Mouse (Mus musculus) heart, postnatal 0 days (tissue): ENCODE results near the gene Kera. TPM values are rescaled to one million over a fixed set of nuclear protein-coding genes. Genes with fewer than 3 reads are reported as not detected.
A peak's percentile ranks its signal among the peaks of the same experiment; 100 is the strongest.

Experiments
- ATAC-seq: fragments of 200-750 bp; cut with Nextera tagmentation; 2 replicates; pipeline ENCODE4 v1.8.0; 2017; ENCODE audit warnings: low read depth, moderate number of reproducible peaks, moderate library complexity; ENCODE audit not compliant: insufficient read depth
- DNase-seq: peaks from one replicate; pipeline ENCODE4 v3.0.0-alpha.2; 2016; ENCODE audit warnings: low spot score
- H3K27ac ChIP-seq: fragments of 300-500 bp; sonication (generic); 2 replicates; pipeline ENCODE4 v1.5.1; 2014; ENCODE audit warnings: low read depth, mild to moderate bottlenecking
- H3K27me3 ChIP-seq: fragments of 300-500 bp; sonication (generic); 2 replicates; pipeline ENCODE4 v1.6.1; 2014; ENCODE audit warnings: low read length, mixed read lengths; ENCODE audit not compliant: control insufficient read depth, insufficient read depth
- H3K36me3 ChIP-seq: fragments of 300-500 bp; sonication (generic); replicated peaks from 2 replicates; pipeline ENCODE4 v1.6.1; 2014; ENCODE audit warnings: low read length, mixed read lengths; ENCODE audit not compliant: control insufficient read depth, insufficient read depth
- H3K4me1 ChIP-seq: fragments of 300-500 bp; sonication (generic); 2 replicates; pipeline ENCODE4 v1.6.1; 2014; ENCODE audit warnings: antibody characterized with exemption; ENCODE audit not compliant: control insufficient read depth, insufficient read depth
- H3K4me2 ChIP-seq: fragments of 300-500 bp; sonication (generic); 2 replicates; pipeline ENCODE4 v1.6.1; 2014; ENCODE audit warnings: low read depth, mild to moderate bottlenecking, low read length, moderate library complexity
- H3K4me3 ChIP-seq: fragments of 300-500 bp; sonication (generic); 2 replicates; pipeline ENCODE4 v1.5.1; 2014; ENCODE audit warnings: low read depth, low read length
- H3K9ac ChIP-seq: fragments of 300-500 bp; sonication (generic); replicated peaks from 2 replicates; pipeline ENCODE4 v1.6.1; 2014; ENCODE audit warnings: low read depth, low read length, mixed read lengths
- H3K9me3 ChIP-seq: fragments of 300-500 bp; sonication (generic); replicated peaks from 2 replicates; pipeline ENCODE4 v1.6.1; 2016; ENCODE audit warnings: low read length; ENCODE audit not compliant: control insufficient read depth
- CTCF ChIP-seq: IDR thresholded peaks from 2 replicates; pipeline ENCODE4 v1.5.1; 2016; ENCODE audit warnings: antibody characterized with exemption, control low read depth, low read depth
- EP300 ChIP-seq: IDR thresholded peaks from 2 replicates; pipeline ENCODE4 v1.6.1; 2016; ENCODE audit warnings: antibody characterized with exemption, low read depth
- whole genome bisulfite sequencing: fragments of 180-500 bp; shearing (Covaris S2); extraction: QIAGEN DNeasy Blood & Tissue Kit; methylation state at CpG from one replicate; pipeline ENCODE4 v1.1.7; 2014; 5-methylcytosine and 5-hydroxymethylcytosine counted together
- polyA plus RNA-seq: library from polyadenylated mRNA; unstranded; fragments of >200 nt; fragmentation: Nextera tagmentation; extraction: Ambion mirVana; gene quantifications from 2 replicates; pipeline ENCODE4 v1.2.1, GENCODE M21; 2015
- total RNA-seq: library from RNA; depleted of rRNA; stranded (reverse); fragments of >200 nt; gene quantifications from 2 replicates; pipeline ENCODE4 v1.2.3, GENCODE M21; 2014; ENCODE audit warnings: low replicate concordance

The Kera gene
- total and polyA plus RNA-seq, 2 experiments from 2014 or later: 0.04 TPM; not detected in 1

- no peak for DNase-seq
- no peaks in the 10 kb centered on the region for H3K9me3 ChIP-seq
- H3K4me3 ChIP-seq: no peak overlapping the region
- no peak for ATAC-seq
- H3K4me1 ChIP-seq: no peaks in the 10 kb centered on the region
- no peak overlapping the region for H3K9ac ChIP-seq
- H3K27ac ChIP-seq: no peak overlapping the region
- no peak overlapping the region for H3K4me2 ChIP-seq
- H3K27me3 ChIP-seq: no peaks in the 10 kb centered on the region
- TF ChIP-seq EP300: no peak
- no peak for TF ChIP-seq CTCF
- no peaks in the 10 kb centered on the region for H3K36me3 ChIP-seq
Observed at GRCm38 (mm10) chr10:97603256-97603655, 3.4 kb upstream of the Kera start.

- Histone ChIP-seq H3K4me2 (no peak overlapping the region), H3K36me3 (no peaks in the 10 kb centered on the region), H3K27ac (no peak overlapping the region), H3K4me1 (no peaks in the 10 kb centered on the region), H3K4me3 (no peak overlapping the region), H3K9ac (no peak overlapping the region), H3K9me3 (no peaks in the 10 kb centered on the region), H3K27me3 (no peaks in the 10 kb centered on the region)
- no peak for ATAC-seq
- TF ChIP-seq CTCF (no peak), EP300 (no peak)
- no peak for DNase-seq
- WGBS: 81% methylated on average over 1 of the region's 1 CpGs
Observed at GRCm38 (mm10) chr10:97622328-97622727, 15.6 kb downstream of the Kera start.

GRCm38 (mm10) chr10:97624381-97624780, 17.7 kb downstream of the Kera start:
- Histone ChIP-seq H3K4me2 (no peak overlapping the region), H3K4me1 (no peaks in the 10 kb centered on the region), H3K27ac (no peak overlapping the region), H3K4me3 (no peak overlapping the region), H3K9me3 (no peaks in the 10 kb centered on the region), H3K27me3 (no peaks in the 10 kb centered on the region), H3K36me3 (no peaks in the 10 kb centered on the region), H3K9ac (no peak overlapping the region)
- DNase-seq (peak; percentile 6), ATAC-seq (no peak)
- TF ChIP-seq CTCF (no peak), EP300 (no peak)
- 57% methylated on average over 2 of the region's 2 CpGs for WGBS

- Histone ChIP-seq H3K9ac (no peak overlapping the region), H3K4me1 (no peaks in the 10 kb centered on the region), H3K27me3 (no peaks in the 10 kb centered on the region), H3K9me3 (no peaks in the 10 kb centered on the region), H3K4me2 (no peak overlapping the region), H3K27ac (no peak overlapping the region), H3K36me3 (no peaks in the 10 kb centered on the region), H3K4me3 (no peak overlapping the region)
- TF ChIP-seq CTCF (no peak), EP300 (no peak)
- DNase-seq (no peak), ATAC-seq (no peak)
- 50% methylated on average over 4 of the region's 4 CpGs for WGBS
Observed at GRCm38 (mm10) chr10:97625116-97625515, 18.4 kb downstream of the Kera start.

- ATAC-seq: no peak
- H3K4me3 ChIP-seq: no peak overlapping the region
- TF ChIP-seq CTCF: no peak
- TF ChIP-seq EP300: no peak
- H3K4me2 ChIP-seq: no peak overlapping the region
- no peak overlapping the region for H3K9ac ChIP-seq
- H3K36me3 ChIP-seq: no peaks in the 10 kb centered on the region
- no peaks in the 10 kb centered on the region for H3K4me1 ChIP-seq
- 73% methylated on average over 1 of the region's 1 CpGs for WGBS
- H3K27ac ChIP-seq: no peak overlapping the region
- no peaks in the 10 kb centered on the region for H3K9me3 ChIP-seq
- no peaks in the 10 kb centered on the region for H3K27me3 ChIP-seq
- no peak for DNase-seq
Observed at GRCm38 (mm10) chr10:97626543-97626942, 19.9 kb downstream of the Kera start.

GRCm38 (mm10) chr10:97631061-97631460, 24.4 kb downstream of the Kera start:
- 75% methylated on average over 3 of the region's 3 CpGs for WGBS
- no peak overlapping the region for H3K9ac ChIP-seq
- no peaks in the 10 kb centered on the region for H3K36me3 ChIP-seq

More at GRCm38 (mm10) chr10:97631061-97631460, 24.4 kb downstream of the Kera start:
- H3K27me3 ChIP-seq: no peaks in the 10 kb centered on the region
- ATAC-seq (no peak), DNase-seq (no peak)
- H3K27ac ChIP-seq: no peak overlapping the region
- no peak overlapping the region for H3K4me2 ChIP-seq
- H3K4me1 ChIP-seq: no peaks in the 10 kb centered on the region
- H3K9me3 ChIP-seq: no peaks in the 10 kb centered on the region
- no peak for TF ChIP-seq CTCF
- no peak for TF ChIP-seq EP300
- no peak overlapping the region for H3K4me3 ChIP-seq
